Mouse (Mus musculus) ES-E14 (cell line): ENCODE measurements around the gene Stum.

ENCODE experiments used
- CHD2 ChIP-seq: IDR thresholded peaks from 2 replicates; pipeline ENCODE4 v1.6.1; 2014; ENCODE audit warnings: mild to moderate bottlenecking, low read depth, low read length, inconsistent platforms
- HCFC1 ChIP-seq: IDR thresholded peaks from 2 replicates; pipeline ENCODE4 v1.6.1; 2012; ENCODE audit warnings: low read length, inconsistent platforms, borderline replicate concordance; ENCODE audit not compliant: insufficient read depth
- MAFK ChIP-seq: IDR thresholded peaks from 2 replicates; pipeline ENCODE4 v1.6.1; 2014; ENCODE audit warnings: mild to moderate bottlenecking, low read depth, low read length, inconsistent platforms; ENCODE audit not compliant: insufficient read depth
- ZC3H11A ChIP-seq: IDR thresholded peaks from 2 replicates; pipeline ENCODE4 v1.6.1; 2012; ENCODE audit warnings: low read depth, mild to moderate bottlenecking, inconsistent platforms, low read length, borderline replicate concordance
- ZNF384 ChIP-seq: IDR thresholded peaks from 2 replicates; pipeline ENCODE4 v1.6.1; 2012; ENCODE audit warnings: low read depth, low read length, inconsistent platforms

GRCm38 (mm10) chr1:180390746-180391574, 92.3 kb downstream of the Stum start:
- no peak for TF ChIP-seq ZNF384
- no peak for TF ChIP-seq MAFK
- TF ChIP-seq HCFC1, result no peak
- TF ChIP-seq ZC3H11A, result no peak
- no peak for TF ChIP-seq CHD2
